Mouse (Mus musculus): Measurements from ENCODE around the gene E130114P18Rik. TPM values are rescaled to one million over a fixed set of nuclear protein-coding genes. Genes with fewer than 3 reads are reported as not detected.
A peak's percentile ranks its signal among the peaks of the same experiment; 100 is the strongest.

The E130114P18Rik gene
- polyA plus RNA-seq, 1 experiment = not detected

- 71% methylated on average over 15 of the region's 15 CpGs for WGBS
- no peaks in the 10 kb centered on the region for H3K4me1 ChIP-seq (ENCODE audit: control insufficient read depth, insufficient read depth, insufficient read length, low read length)
Observed at GRCm38 (mm10) chr4:97618668-97619373, 159.1 kb downstream of the E130114P18Rik start.

GRCm38 (mm10) chr4:97615031-97615430 lies 162.8 kb downstream of the E130114P18Rik start:
- Histone ChIP-seq H3K36me3 (ENCODE audit: control insufficient read depth, insufficient read depth, low read length) (no peaks in the 10 kb centered on the region), H3K27me3 (ENCODE audit: control insufficient read depth, insufficient read depth, low read length) (no peaks in the 10 kb centered on the region), H3K4me1 (ENCODE audit: control insufficient read depth, insufficient read depth, insufficient read length, low read length) (peaks cover 3% of the 10 kb centered on the region; the same call in 1 of the 2 replicates), H3K27ac (ENCODE audit: insufficient read depth, low read depth, low read length) (no peak overlapping the region), H3K4me3 (ENCODE audit: low read depth, low read length) (no peak overlapping the region)
- 45% methylated on average over 3 of the region's 3 CpGs for WGBS
- TF ChIP-seq CTCF (IDR thresholded peaks at IDR 0.05; ENCODE audit: extremely low read depth, insufficient read length, insufficient replicate concordance, low read depth, low read length) (no peak), POLR2A (IDR thresholded peaks at IDR 0.05; ENCODE audit: low read depth, low read length) (no peak)

More at GRCm38 (mm10) chr4:97618668-97619373, 159.1 kb downstream of the E130114P18Rik start:
- no peak overlapping the region for H3K27ac ChIP-seq (ENCODE audit: insufficient read depth, low read depth, low read length)
- no peak overlapping the region for H3K4me3 ChIP-seq (ENCODE audit: low read depth, low read length)
- no peaks in the 10 kb centered on the region for H3K36me3 ChIP-seq (ENCODE audit: control insufficient read depth, insufficient read depth, low read length)
- H3K27me3 ChIP-seq (ENCODE audit: control insufficient read depth, insufficient read depth, low read length) = no peaks in the 10 kb centered on the region
- TF ChIP-seq CTCF (IDR thresholded peaks at IDR 0.05; ENCODE audit: extremely low read depth, insufficient read length, insufficient replicate concordance, low read depth, low read length) (no peak), POLR2A (IDR thresholded peaks at IDR 0.05; ENCODE audit: low read depth, low read length) (no peak)

GRCm38 (mm10) chr4:97611251-97611847 lies 166.5 kb downstream of the E130114P18Rik start:
- no peaks in the 10 kb centered on the region for H3K36me3 ChIP-seq (ENCODE audit: control insufficient read depth, insufficient read depth, low read length)
- no peaks in the 10 kb centered on the region for H3K27me3 ChIP-seq (ENCODE audit: control insufficient read depth, insufficient read depth, low read length)
- H3K27ac ChIP-seq (ENCODE audit: insufficient read depth, low read depth, low read length) = peak overlapping the region; percentile 40; the same call in 1 of the 2 replicates
- H3K4me1 ChIP-seq (ENCODE audit: control insufficient read depth, insufficient read depth, insufficient read length, low read length) = peaks cover 3% of the 10 kb centered on the region; the same call in 1 of the 2 replicates
- TF ChIP-seq POLR2A (IDR thresholded peaks at IDR 0.05; ENCODE audit: low read depth, low read length) (no peak), CTCF (IDR thresholded peaks at IDR 0.05; ENCODE audit: extremely low read depth, insufficient read length, insufficient replicate concordance, low read depth, low read length) (no peak)
- H3K4me3 ChIP-seq (ENCODE audit: low read depth, low read length) = no peak overlapping the region
- WGBS = 81% methylated on average over 11 of the region's 11 CpGs

GRCm38 (mm10) chr4:97609831-97610727 lies 167.8 kb downstream of the E130114P18Rik start:
- 60% methylated on average over 10 of the region's 10 CpGs for WGBS
- H3K4me3 ChIP-seq (ENCODE audit: low read depth, low read length) = no peak overlapping the region
- TF ChIP-seq POLR2A (IDR thresholded peaks at IDR 0.05; ENCODE audit: low read depth, low read length) = no peak
- TF ChIP-seq CTCF (IDR thresholded peaks at IDR 0.05; ENCODE audit: extremely low read depth, insufficient read length, insufficient replicate concordance, low read depth, low read length) = no peak
- H3K27me3 ChIP-seq (ENCODE audit: control insufficient read depth, insufficient read depth, low read length) = no peaks in the 10 kb centered on the region
- H3K36me3 ChIP-seq (ENCODE audit: control insufficient read depth, insufficient read depth, low read length) = no peaks in the 10 kb centered on the region
- peaks cover 3% of the 10 kb centered on the region; the same call in 1 of the 2 replicates for H3K4me1 ChIP-seq (ENCODE audit: control insufficient read depth, insufficient read depth, insufficient read length, low read length)
- H3K27ac ChIP-seq (ENCODE audit: insufficient read depth, low read depth, low read length) = no peak overlapping the region

- Histone ChIP-seq H3K27me3 (ENCODE audit: control insufficient read depth, insufficient read depth, low read length) (no peaks in the 10 kb centered on the region), H3K27ac (ENCODE audit: insufficient read depth, low read depth, low read length) (no peak overlapping the region), H3K4me3 (ENCODE audit: low read depth, low read length) (no peak overlapping the region), H3K4me1 (ENCODE audit: control insufficient read depth, insufficient read depth, insufficient read length, low read length) (peaks cover 3% of the 10 kb centered on the region; the same call in 1 of the 2 replicates), H3K36me3 (ENCODE audit: control insufficient read depth, insufficient read depth, low read length) (no peaks in the 10 kb centered on the region)
- WGBS = 88% methylated on average over 4 of the region's 4 CpGs
- no peak for TF ChIP-seq POLR2A (IDR thresholded peaks at IDR 0.05; ENCODE audit: low read depth, low read length)
- no peak for TF ChIP-seq CTCF (IDR thresholded peaks at IDR 0.05; ENCODE audit: extremely low read depth, insufficient read length, insufficient replicate concordance, low read depth, low read length)
Observed at GRCm38 (mm10) chr4:97609329-97609728, 168.5 kb downstream of the E130114P18Rik start.

GRCm38 (mm10) chr4:97608728-97609127 lies 169.2 kb downstream of the E130114P18Rik start:
- Histone ChIP-seq H3K27ac (ENCODE audit: insufficient read depth, low read depth, low read length) (no peak overlapping the region), H3K36me3 (ENCODE audit: control insufficient read depth, insufficient read depth, low read length) (no peaks in the 10 kb centered on the region), H3K4me1 (ENCODE audit: control insufficient read depth, insufficient read depth, insufficient read length, low read length) (peaks cover 3% of the 10 kb centered on the region; the same call in 1 of the 2 replicates), H3K4me3 (ENCODE audit: low read depth, low read length) (no peak overlapping the region), H3K27me3 (ENCODE audit: control insufficient read depth, insufficient read depth, low read length) (no peaks in the 10 kb centered on the region)
- WGBS = 83% methylated on average over 8 of the region's 8 CpGs
- TF ChIP-seq POLR2A (IDR thresholded peaks at IDR 0.05; ENCODE audit: low read depth, low read length) (no peak), CTCF (IDR thresholded peaks at IDR 0.05; ENCODE audit: extremely low read depth, insufficient read length, insufficient replicate concordance, low read depth, low read length) (no peak)

All from small intestine, adult 2 months (tissue).